Mouse (Mus musculus): ENCODE results near the gene Bicdl1.
"Not testable (repeated sequence)": the region's sequence is repeated elsewhere in the genome, so short reads cannot be mapped to it uniquely, and the experiment has no call there.

- not testable (repeated sequence) for TF ChIP-seq CTCF (IDR thresholded peaks at IDR 0.05); POLR2A (IDR thresholded peaks at IDR 0.05; ENCODE audit: insufficient read depth, low read depth, low read length)
Measured at GRCm38 (mm10) chr5:115751916-115752315, 20.5 kb upstream of the Bicdl1 start.
